Mouse (Mus musculus) fibroblast of lung, adult 2 months (primary cell): Measurements from ENCODE around the gene Ank.
"Not testable (repeated sequence)": the region's sequence is repeated elsewhere in the genome, so short reads cannot be mapped to it uniquely, and the experiment has no call there.

Experiments
- DNase-seq: peaks from one replicate; pipeline ENCODE4 v3.0.0-alpha.2; 2011; ENCODE audit warnings: low read depth

Ank gene

GRCm38 (mm10) chr15:27466131-27467080, at the start of gene Ank:
Gene Ank (plus strand): TSS chr15:27466677.
- no peak for DNase-seq

- DNase-seq, result peak; percentile 69
Measured at GRCm38 (mm10) chr15:27418566-27419331, 47.7 kb upstream of the Ank start.

DNA sequence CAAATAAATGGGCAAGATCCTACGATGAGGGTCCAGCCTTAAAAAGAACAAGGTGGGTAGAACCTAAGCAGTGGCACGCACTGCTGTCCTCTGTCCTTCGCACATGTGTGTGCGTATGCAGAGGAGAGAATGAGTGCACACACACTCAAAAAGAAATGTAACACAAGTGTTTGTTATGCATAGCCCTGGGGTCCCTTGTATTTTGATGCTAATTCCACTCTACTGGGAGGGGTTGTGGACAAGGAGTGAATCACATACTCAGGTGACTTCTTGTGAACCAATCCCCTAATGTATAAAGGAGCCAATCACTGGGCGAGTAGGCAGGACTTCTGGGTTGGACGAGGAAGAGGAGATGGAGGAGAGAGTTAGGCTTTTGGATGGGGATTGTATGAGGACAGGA, 44.9 kb upstream of the Ank start:
- no peak for DNase-seq

DNA sequence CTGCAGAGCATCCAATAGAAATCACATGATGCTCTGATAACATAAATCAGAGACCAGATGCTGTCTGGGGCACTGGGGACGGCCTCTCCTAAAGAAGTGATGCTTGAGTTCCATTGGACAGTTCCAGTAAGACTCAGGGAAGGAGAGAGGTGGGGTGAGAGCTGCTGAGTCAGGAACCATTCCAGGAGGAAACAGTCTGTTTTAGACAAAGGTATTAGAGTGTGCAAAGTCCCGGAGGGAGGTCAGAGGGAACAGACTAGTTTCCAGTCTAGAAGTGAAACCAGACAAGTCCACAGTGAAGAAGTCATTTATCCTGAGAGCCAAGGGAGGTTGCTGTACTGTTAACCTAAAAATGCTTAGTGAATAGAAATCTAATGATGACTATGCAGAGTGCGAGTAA, 38.9 kb upstream of the Ank start:
- DNase-seq, result no peak

- no peak for DNase-seq
Measured at GRCm38 (mm10) chr15:27430241-27430640, 36.2 kb upstream of the Ank start.

DNA sequence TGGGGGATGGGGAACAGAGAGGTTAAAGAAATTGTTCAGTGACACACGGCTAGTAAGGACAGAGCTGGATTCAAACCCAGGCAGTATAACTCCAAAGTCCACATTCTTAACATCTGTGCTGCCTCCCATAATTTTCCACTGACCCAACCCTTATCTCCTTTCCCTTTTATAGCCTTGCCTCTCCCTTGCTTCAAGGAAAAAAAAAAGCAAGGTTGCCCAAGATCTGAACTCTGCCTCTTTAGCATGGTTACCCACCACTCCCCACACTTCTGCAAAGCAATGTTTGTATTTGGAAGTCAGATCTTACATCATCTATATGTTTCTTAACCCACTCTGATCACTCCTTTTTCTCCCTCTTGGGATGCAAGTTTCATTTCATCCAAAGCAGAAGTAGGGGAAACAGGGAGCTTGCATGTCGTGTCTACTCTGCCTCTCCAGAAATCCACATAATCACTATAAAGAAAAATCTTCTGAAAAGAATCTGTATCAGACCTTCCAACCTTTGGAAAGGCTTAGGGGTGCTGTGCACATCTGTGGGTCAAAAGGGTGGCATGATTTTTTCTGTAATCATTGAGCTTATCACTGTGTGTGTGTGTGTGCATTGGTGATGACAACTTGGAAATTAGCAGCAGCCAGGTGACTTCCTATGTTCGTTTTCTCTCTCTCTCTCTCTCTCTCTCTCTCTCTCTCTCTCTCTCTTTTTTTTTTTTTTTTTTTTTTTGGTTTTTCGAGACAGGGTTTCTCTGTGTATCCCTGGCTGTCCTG, 33.4 kb upstream of the Ank start:
- DNase-seq, result no peak

- no peak for DNase-seq
Measured at GRCm38 (mm10) chr15:27435409-27435808, 31.1 kb upstream of the Ank start.

GRCm38 (mm10) chr15:27436194-27436593, 30.3 kb upstream of the Ank start:
- DNase-seq, result no peak

DNA sequence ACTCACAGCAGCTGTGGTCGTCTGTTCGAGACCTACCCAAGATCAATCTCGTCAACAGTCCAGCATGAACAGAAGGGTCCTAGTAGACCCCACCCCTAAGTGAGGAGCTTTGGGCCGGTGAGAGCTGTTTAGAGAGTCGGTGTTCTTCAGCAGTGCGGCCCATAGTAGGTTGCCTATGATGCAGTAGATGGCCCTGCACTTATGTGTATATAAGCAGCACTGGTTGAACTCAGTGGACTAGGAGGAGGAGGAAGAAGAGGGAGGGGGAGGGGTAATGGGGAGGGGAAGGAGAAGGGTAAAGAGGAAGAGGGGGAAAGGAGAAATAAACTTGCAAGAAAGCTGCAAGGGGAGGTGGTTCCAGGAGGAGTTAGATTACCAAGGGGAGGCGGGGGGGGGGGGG, 25.4 kb upstream of the Ank start:
- DNase-seq, result no peak

GRCm38 (mm10) chr15:27441529-27441928, 24.9 kb upstream of the Ank start:
- no peak for DNase-seq

GRCm38 (mm10) chr15:27441951-27442350, 24.5 kb upstream of the Ank start:
- no peak for DNase-seq

DNA sequence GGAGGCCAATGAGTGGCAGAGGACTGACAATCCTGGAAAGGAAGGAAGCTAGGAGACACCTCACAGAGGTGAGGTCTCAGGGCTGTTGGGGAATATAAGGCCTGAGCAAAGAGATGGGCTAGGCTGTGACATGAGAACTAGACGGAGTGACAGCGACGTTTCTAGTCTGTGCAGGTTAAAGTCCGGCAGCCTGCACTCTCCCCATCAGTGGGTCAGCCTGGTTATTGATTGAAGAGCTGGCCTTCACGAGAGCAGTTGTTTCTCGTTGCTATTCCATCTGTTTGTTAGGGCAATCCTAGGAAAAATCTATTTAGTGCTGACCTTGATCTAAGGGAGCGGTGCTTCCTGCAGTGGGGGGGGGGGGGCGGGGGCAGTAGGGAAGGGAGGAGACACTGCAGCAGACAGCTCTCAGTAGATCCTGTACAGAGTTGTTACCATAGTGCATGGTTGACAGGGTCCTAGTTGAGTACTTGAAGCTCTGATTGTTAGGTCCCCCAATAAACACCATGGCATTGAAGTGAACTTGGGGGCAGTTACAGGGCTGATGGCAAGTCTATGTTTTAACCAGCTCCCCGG, 21.6 kb upstream of the Ank start:
- no peak for DNase-seq

DNA sequence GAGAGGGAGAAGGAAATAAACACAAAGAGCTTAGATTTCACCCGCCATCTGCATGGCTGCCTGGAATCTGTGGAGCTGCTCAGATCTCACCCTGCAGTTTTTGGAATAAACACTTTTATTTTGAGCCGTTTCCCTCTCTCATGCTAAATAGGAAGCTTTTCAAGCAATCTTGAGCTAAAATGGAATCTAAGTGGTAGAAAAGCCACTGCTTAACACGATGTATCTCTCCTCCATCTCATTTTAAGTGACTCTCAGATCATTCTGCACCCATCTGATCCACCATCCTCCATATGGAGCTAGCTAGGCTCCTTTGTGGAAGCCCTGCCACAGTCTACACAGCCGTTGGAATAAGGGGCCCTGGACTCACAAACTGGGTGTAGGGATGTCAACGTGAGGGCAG, 15.8 kb upstream of the Ank start:
- DNase-seq, result no peak

DNA sequence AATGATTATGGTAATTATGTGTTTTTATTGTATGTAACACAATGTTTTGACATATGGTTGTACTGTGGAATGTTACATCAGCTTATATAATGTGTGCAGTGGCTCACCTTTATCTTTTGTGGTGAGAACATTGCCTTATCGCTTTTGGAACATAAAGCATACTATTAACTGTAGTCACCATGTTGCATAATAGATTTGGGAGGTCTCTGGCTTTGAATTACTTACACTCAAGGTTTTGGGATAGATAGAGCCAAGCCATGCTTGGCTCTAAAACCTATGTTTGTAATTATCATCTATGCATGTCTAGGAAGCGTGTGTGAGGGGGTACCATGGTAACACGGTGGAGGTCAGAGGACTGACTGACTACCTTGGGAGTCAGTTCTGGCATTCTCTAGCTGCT, 14.7 kb upstream of the Ank start:
- DNase-seq, result no peak

DNA sequence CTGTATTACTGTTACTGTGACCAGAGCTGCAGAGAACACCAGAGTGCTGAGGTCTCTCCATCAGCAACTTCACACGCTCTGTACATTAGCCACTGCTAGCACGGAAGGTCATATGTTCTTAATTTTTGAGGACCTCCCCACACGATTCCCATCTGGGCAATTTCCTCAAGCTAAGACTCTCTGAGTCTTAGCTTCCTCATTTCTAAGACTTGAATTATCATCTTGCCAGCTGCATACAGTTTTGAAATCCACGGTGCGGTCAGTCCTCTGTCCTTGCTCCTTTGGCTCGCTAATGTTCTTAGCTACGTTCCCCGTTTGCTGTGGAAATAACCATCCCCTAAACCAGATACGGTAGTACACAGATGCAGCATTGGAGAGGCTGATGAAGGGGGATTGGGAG, 14.0 kb upstream of the Ank start:
- no peak for DNase-seq

- DNase-seq, result no peak
Measured at GRCm38 (mm10) chr15:27457001-27457400, 9.5 kb upstream of the Ank start.

GRCm38 (mm10) chr15:27459781-27460180, 6.7 kb upstream of the Ank start:
- DNase-seq, result not testable (repeated sequence)

GRCm38 (mm10) chr15:27461336-27462245, 4.9 kb upstream of the Ank start:
- no peak for DNase-seq

DNA sequence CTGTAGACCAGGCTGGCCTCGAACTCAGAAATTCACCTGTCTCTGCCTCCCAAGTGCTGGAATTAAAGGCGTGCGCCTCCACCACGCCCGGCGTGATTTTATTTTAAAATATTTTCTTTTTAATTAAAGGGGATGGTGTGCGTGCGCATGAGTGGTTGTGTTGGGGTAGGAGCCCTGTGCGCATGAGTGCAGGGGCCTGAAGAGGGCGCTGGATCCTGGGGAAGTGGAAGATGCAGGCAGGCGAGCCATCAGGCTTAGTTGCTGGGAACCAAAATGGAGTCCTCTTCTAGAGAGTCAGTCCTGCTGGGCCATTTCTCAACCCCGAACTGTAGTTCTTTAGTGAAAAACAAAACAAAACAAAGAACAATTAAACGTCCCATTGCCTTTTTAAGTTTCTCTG, 2.6 kb upstream of the Ank start:
- no peak for DNase-seq

DNA sequence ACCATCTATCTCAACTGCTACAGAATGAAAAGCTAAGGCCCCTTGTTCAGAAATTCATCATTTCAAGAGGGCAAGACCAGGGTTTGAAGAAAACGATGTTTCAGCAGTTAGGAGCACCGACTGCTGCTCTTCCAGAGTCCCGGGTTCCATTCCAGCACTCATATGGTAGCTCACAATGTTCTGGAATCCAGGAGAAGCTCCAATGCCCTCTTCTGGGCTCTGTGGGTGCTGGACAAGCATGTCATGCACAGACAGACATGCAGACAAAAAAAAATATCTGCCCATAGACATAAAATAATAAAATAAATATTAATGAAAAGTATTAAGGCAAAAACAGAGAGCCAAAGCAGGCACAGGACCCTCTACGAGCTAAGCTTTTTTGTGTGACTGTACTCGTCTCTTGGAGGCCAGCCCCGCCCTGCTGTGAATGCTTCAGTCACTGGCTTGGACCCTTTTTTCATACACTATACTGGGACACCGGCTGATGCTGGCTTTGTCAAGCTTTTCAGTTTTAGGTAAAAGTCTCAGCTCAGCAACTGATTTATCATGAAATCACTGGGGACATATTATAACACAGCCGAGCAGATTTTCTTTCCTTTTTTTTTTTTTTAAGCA, 979 bp upstream of the Ank start:
- DNase-seq, result peak; percentile 26

- no peak for DNase-seq
Measured at GRCm38 (mm10) chr15:27467081-27467491, 609 bp downstream of the Ank start.
